Mouse (Mus musculus) embryonic facial prominence, embryonic 11.5 days (tissue): ENCODE results near the gene Lypd8. TPM values are rescaled to one million over a fixed set of nuclear protein-coding genes. Genes with fewer than 3 reads are reported as not detected.
"Not testable (repeated sequence)": the region's sequence is repeated elsewhere in the genome, so short reads cannot be mapped to it uniquely, and the experiment has no call there.

Source experiments
- ATAC-seq: fragments of 200-750 bp; cut with Nextera tagmentation; replicated peaks from 2 replicates; pipeline ENCODE4 v1.8.0; 2017; ENCODE audit warnings: low read depth; ENCODE audit not compliant: insufficient number of reproducible peaks, low FRiP score, low TSS enrichment
- DNase-seq: peaks from one replicate; pipeline ENCODE4 v3.0.0-alpha.2; 2015; ENCODE audit warnings: low spot score
- H3K27ac ChIP-seq: fragments of 300-500 bp; sonication (generic); replicated peaks from 2 replicates; pipeline ENCODE4 v1.5.1; 2014; ENCODE audit warnings: mild to moderate bottlenecking, low read depth, low read length, control low read depth
- H3K27me3 ChIP-seq: fragments of 300-500 bp; sonication (generic); 2 replicates; pipeline ENCODE4 v1.6.1; 2014; ENCODE audit warnings: mild to moderate bottlenecking, low read length, moderate library complexity, mixed read lengths; ENCODE audit not compliant: control insufficient read depth, insufficient read depth
- H3K36me3 ChIP-seq: fragments of 300-500 bp; sonication (generic); replicated peaks from 2 replicates; pipeline ENCODE4 v1.6.1; 2014; ENCODE audit warnings: low read depth, mild to moderate bottlenecking, low read length, moderate library complexity, mixed read lengths; ENCODE audit not compliant: control insufficient read depth, insufficient read depth
- H3K4me1 ChIP-seq: fragments of 300-500 bp; sonication (generic); 2 replicates; pipeline ENCODE4 v1.6.1; 2014; ENCODE audit warnings: low read length, mixed read lengths; ENCODE audit not compliant: control insufficient read depth, insufficient read depth
- H3K4me2 ChIP-seq: fragments of 300-500 bp; sonication (generic); 2 replicates; pipeline ENCODE4 v1.6.1; 2014; ENCODE audit warnings: low read depth, mild to moderate bottlenecking, control low read depth, low read length, moderate library complexity
- H3K4me3 ChIP-seq: fragments of 300-500 bp; sonication (generic); 2 replicates; pipeline ENCODE4 v1.5.1; 2014; ENCODE audit warnings: low read depth, low read length, control low read depth
- H3K9ac ChIP-seq: fragments of 300-500 bp; sonication (generic); replicated peaks from 2 replicates; pipeline ENCODE4 v1.6.1; 2014; ENCODE audit warnings: mild to moderate bottlenecking, control low read depth, low read length
- H3K9me3 ChIP-seq: fragments of 300-500 bp; sonication (generic); replicated peaks from 2 replicates; pipeline ENCODE4 v1.6.1; 2016; ENCODE audit warnings: mild to moderate bottlenecking, low read length, inconsistent platforms, mixed read lengths; ENCODE audit not compliant: control insufficient read depth
- WGBS: fragments of 180-500 bp; shearing (Covaris S2); extraction: QIAGEN DNeasy Blood & Tissue Kit; methylation state at CpG from one replicate; pipeline ENCODE4 v1.1.7; 2014; 5-methylcytosine and 5-hydroxymethylcytosine counted together
- polyA plus RNA-seq: library from polyadenylated mRNA; unstranded; fragments of >200 nt; fragmentation: Nextera tagmentation; extraction: Ambion mirVana; gene quantifications from 2 replicates; pipeline ENCODE4 v1.2.1, GENCODE M21; 2014

Gene Lypd8
- polyA plus RNA-seq, 1 experiment from 2014 or later, result not detected

DNA sequence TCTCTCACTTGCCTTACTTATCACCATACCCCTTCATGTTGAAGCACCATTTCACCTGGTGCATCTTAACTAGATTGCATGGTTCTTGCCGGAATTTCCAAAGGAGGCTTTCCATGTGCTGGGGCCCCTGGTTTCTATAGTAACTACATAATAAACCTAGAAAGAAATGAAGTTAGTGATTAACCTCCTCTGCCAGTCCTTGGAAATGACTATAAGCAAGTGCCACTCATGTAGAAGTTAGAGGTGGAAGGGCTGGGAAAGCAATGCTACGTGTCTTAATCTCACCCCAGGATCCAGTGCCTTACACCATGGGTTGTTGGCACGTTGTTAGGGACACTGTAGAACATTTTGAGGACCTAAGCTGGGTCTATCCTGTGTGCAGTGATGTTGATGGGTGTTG is 14.4 kb upstream of the Lypd8 start:
- H3K27ac ChIP-seq, result no peak overlapping the region
- no peaks in the 10 kb centered on the region for H3K36me3 ChIP-seq
- H3K9ac ChIP-seq, result no peak overlapping the region
- H3K27me3 ChIP-seq, result no peaks in the 10 kb centered on the region
- 76% methylated on average over 3 of the region's 3 CpGs for WGBS
- H3K9me3 ChIP-seq, result no peaks in the 10 kb centered on the region
- no peak overlapping the region for H3K4me3 ChIP-seq
- DNase-seq, result no peak
- no peak for ATAC-seq
- H3K4me1 ChIP-seq, result no peaks in the 10 kb centered on the region
- no peak overlapping the region for H3K4me2 ChIP-seq

GRCm38 (mm10) chr11:58366191-58366590 is 12.7 kb upstream of the Lypd8 start:
- not testable (repeated sequence) for H3K9ac ChIP-seq, H3K27me3 ChIP-seq, H3K4me2 ChIP-seq, ATAC-seq, H3K4me1 ChIP-seq, H3K4me3 ChIP-seq, DNase-seq, H3K9me3 ChIP-seq, H3K36me3 ChIP-seq, H3K27ac ChIP-seq
- no CpG with 5 or more reads among the region's 6 CpGs for WGBS

DNA sequence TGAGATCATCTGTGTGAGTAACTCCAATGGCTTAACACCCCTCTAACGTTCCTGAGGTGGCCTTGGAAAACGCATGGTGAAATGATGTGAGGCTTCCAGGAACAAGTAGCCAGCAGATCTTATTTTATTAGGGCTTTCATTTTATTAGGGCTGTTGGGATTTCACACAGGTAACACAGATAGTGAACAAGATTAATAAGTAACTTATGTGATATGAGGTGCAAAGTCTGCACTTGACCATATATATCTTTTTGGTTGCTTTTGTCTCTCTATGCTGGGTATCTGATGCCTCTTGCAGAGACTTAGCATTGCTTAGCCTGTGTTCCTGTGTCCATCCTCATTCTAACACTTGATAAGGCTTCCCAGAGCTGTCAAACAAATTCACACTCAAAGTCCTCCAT is 1.6 kb upstream of the Lypd8 start:
- Histone ChIP-seq H3K9ac (no peak overlapping the region), H3K27me3 (no peaks in the 10 kb centered on the region), H3K4me3 (no peak overlapping the region), H3K4me2 (no peak overlapping the region), H3K9me3 (no peaks in the 10 kb centered on the region), H3K4me1 (no peaks in the 10 kb centered on the region), H3K36me3 (no peaks in the 10 kb centered on the region), H3K27ac (no peak overlapping the region)
- DNase-seq (no peak), ATAC-seq (no peak)
- WGBS, result 84% methylated on average over 2 of the region's 2 CpGs

GRCm38 (mm10) chr11:58377686-58378085 is 1.2 kb upstream of the Lypd8 start:
- no peak for ATAC-seq
- H3K9ac ChIP-seq, result no peak overlapping the region
- no peaks in the 10 kb centered on the region for H3K27me3 ChIP-seq
- no peak for DNase-seq
- H3K9me3 ChIP-seq, result no peaks in the 10 kb centered on the region
- H3K4me2 ChIP-seq, result no peak overlapping the region
- H3K27ac ChIP-seq, result no peak overlapping the region
- no peak overlapping the region for H3K4me3 ChIP-seq
- H3K36me3 ChIP-seq, result no peaks in the 10 kb centered on the region
- 76% methylated on average over 1 of the region's 1 CpGs for WGBS
- H3K4me1 ChIP-seq, result no peaks in the 10 kb centered on the region

GRCm38 (mm10) chr11:58379516-58379915 is 673 bp downstream of the Lypd8 start:
- DNase-seq (no peak), ATAC-seq (no peak)
- Histone ChIP-seq H3K27ac (no peak overlapping the region), H3K9me3 (no peaks in the 10 kb centered on the region), H3K27me3 (no peaks in the 10 kb centered on the region), H3K4me1 (no peaks in the 10 kb centered on the region), H3K9ac (no peak overlapping the region), H3K4me3 (no peak overlapping the region), H3K36me3 (no peaks in the 10 kb centered on the region), H3K4me2 (no peak overlapping the region)
- WGBS, result 68% methylated on average over 1 of the region's 1 CpGs

DNA sequence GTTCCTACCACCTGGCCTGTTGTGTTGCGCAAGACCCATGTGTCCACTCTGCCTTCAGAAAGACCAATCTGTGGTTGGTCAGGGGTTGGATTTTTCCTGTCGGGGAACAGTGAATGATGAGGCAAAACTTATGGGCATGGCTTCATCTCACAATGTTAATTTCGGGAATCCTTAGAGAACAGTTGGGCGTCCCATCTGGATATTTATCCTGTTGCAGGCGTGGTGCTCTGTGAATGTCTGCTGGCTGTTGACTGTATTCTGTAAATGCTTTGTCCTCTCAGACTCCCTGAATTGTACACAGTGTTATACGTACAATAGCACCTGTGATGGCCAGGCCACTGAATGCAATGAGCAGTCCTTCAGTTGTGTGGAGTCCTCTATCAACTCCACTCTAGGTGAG is 3.6 kb downstream of the Lypd8 start:
- H3K4me3 ChIP-seq, result no peak overlapping the region
- H3K27ac ChIP-seq, result no peak overlapping the region
- no peaks in the 10 kb centered on the region for H3K9me3 ChIP-seq
- no peaks in the 10 kb centered on the region for H3K27me3 ChIP-seq
- H3K9ac ChIP-seq, result no peak overlapping the region
- no peaks in the 10 kb centered on the region for H3K4me1 ChIP-seq
- 89% methylated on average over 6 of the region's 6 CpGs for WGBS
- H3K4me2 ChIP-seq, result no peak overlapping the region
- ATAC-seq (no peak), DNase-seq (no peak)
- no peaks in the 10 kb centered on the region for H3K36me3 ChIP-seq

DNA sequence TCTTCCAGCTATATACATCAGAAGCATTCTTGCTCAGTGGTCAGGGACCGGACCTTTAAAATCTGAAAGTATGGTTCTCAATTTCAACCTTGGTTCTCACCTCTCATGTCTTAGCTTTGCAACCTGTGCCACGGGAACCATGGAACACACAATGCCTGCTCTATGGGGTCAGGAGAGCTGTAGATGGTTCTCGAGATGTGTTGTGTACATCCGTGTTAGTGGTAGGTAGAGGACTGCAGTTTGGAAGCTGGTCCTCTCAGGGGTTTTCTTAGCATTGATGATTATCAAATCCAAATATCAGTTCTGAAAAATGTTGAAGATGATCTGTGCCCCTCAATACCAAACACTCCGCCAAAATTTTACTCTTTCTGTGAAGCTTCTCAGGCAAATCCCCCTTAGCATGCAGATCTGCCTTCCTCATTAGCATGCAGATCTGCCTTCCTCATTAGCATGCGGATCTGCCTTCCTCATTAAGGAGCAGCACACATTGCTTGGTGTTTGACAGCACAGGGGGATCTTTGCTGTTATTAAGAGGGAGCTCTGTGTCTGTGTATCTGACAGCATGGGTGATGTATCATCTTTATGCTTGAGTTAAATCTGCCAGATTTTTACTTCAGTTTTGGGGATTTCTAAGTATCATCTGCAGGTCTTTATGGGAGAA is 21.3 kb downstream of the Lypd8 start:
- H3K36me3 ChIP-seq, result no peaks in the 10 kb centered on the region
- no peaks in the 10 kb centered on the region for H3K9me3 ChIP-seq
- H3K4me1 ChIP-seq, result no peaks in the 10 kb centered on the region
- no peak for ATAC-seq
- no peak for DNase-seq
- no peak overlapping the region for H3K4me3 ChIP-seq
- WGBS, result 55% methylated on average over 6 of the region's 6 CpGs
- no peak overlapping the region for H3K27ac ChIP-seq
- no peak overlapping the region for H3K9ac ChIP-seq
- H3K27me3 ChIP-seq, result no peaks in the 10 kb centered on the region
- H3K4me2 ChIP-seq, result no peak overlapping the region

- H3K27ac ChIP-seq, result no peak overlapping the region
- DNase-seq (no peak), ATAC-seq (no peak)
- H3K9me3 ChIP-seq, result no peaks in the 10 kb centered on the region
- H3K4me3 ChIP-seq, result no peak overlapping the region
- H3K4me1 ChIP-seq, result no peaks in the 10 kb centered on the region
- H3K27me3 ChIP-seq, result no peaks in the 10 kb centered on the region
- H3K4me2 ChIP-seq, result no peak overlapping the region
- H3K9ac ChIP-seq, result no peak overlapping the region
- 50% methylated on average over 5 of the region's 5 CpGs for WGBS
- H3K36me3 ChIP-seq, result no peaks in the 10 kb centered on the region
These were observed 21.8 kb downstream of the Lypd8 start for GRCm38 (mm10) chr11:58400655-58401054.
